In the genomic region with DNA sequence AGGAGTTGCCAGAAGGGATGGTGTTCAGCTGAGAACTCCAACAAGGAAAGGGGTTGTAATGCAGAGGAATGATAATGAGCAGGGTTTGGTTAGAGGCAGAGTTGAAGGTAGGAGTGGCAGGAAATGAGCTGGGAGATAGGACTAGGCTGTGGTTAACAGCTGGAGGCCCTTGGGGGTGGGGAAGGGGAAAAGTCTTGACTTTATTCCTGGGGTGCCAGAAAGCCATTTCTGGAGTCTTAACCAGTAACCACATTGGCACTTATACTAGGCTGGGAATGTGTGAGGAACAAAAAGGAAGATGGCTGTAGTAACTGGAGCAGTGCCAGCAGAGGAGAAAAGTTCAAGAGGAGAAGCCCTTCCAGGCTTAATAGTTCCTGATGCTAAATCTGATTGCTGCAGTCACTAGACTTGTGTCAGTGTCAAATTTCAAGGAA, we compare ENCODE assay signal across 2 mouse cellular contexts.
TF ChIP-seq lines count a peak whose summit lies in the region.

No protein-coding gene starts in this region.

TF ChIP-seq in MEL, 35 proteins besides CTCF, POLR2A, EP300 and RAD21:
- TF ChIP-seq USF1 (IDR thresholded peaks at IDR 0.05; ENCODE audit: low read depth, low read length) (no peak), BHLHE40 (IDR thresholded peaks at IDR 0.05; ENCODE audit: borderline replicate concordance, low read depth, low read length) (no peak; the same call in 1 of the 2 replicates), GATA1 (IDR thresholded peaks at IDR 0.05; ENCODE audit: low read depth, low read length) (peak; percentile 66), MYB (IDR thresholded peaks at IDR 0.05; ENCODE audit: low read depth, low read length) (no peak), MAX (IDR thresholded peaks at IDR 0.05; ENCODE audit: low read length) (no peak), TCF12 (IDR thresholded peaks at IDR 0.05; ENCODE audit: low read depth, low read length) (0 out of 2 replicates have a peak, but pooled peaks have one; percentile 40), ZNF384 (IDR thresholded peaks at IDR 0.05; ENCODE audit: low read depth, low read length) (no peak), TBP (IDR thresholded peaks at IDR 0.05; ENCODE audit: low read depth, low read length) (0 out of 2 replicates have a peak, but pooled peaks have one; percentile 32), MEF2A (IDR thresholded peaks at IDR 0.05; ENCODE audit: extremely low read depth, insufficient replicate concordance, low read depth, low read length, poor library complexity, severe bottlenecking) (no peak), SMC3 (IDR thresholded peaks at IDR 0.05; ENCODE audit: low read depth, low read length) (no peak), KAT2A (conservative IDR thresholded peaks at IDR 0.05; ENCODE audit: low read depth, low read length) (no peak), ETS1 (IDR thresholded peaks at IDR 0.05; ENCODE audit: low read depth, low read length) (peak; percentile 83), RCOR1 (IDR thresholded peaks at IDR 0.05; ENCODE audit: low read depth, low read length) (0 out of 2 replicates have a peak, but pooled peaks have one; percentile 22), HCFC1 (IDR thresholded peaks at IDR 0.05; ENCODE audit: low read depth, low read length) (no peak), UBTF (IDR thresholded peaks at IDR 0.05; ENCODE audit: borderline replicate concordance, insufficient read depth, low read depth, low read length) (no peak), NRF1 (IDR thresholded peaks at IDR 0.05; ENCODE audit: insufficient read depth, low read depth, low read length, poor library complexity, severe bottlenecking) (no peak), ZKSCAN1 (IDR thresholded peaks at IDR 0.05; ENCODE audit: low read depth, low read length) (no peak), POLR2AphosphoS2 (IDR thresholded peaks at IDR 0.05; ENCODE audit: low read length) (no peak), JUND (IDR thresholded peaks at IDR 0.05; ENCODE audit: low read depth, low read length) (no peak), TAL1 (IDR thresholded peaks at IDR 0.05; ENCODE audit: low read length) (0 out of 2 replicates have a peak, but pooled peaks have one; percentile 13), SIN3A (IDR thresholded peaks at IDR 0.05; ENCODE audit: low read length) (peak; percentile 30; the same call in 1 of the 2 replicates)

TF ChIP-seq in myocyte, 11 proteins besides CTCF, POLR2A, EP300 and RAD21:
- TF ChIP-seq TCF12 (IDR thresholded peaks at IDR 0.05; ENCODE audit: insufficient read depth, poor library complexity, severe bottlenecking) = no peak
